Mouse (Mus musculus): ENCODE measurements at regions not wholly inside any gene's neighbourhood (a gene's known extent, or its start where the extent isn't known, plus 50 kb on each side); places are given as distances from the start of the nearest gene placed in this dataset.

DNA sequence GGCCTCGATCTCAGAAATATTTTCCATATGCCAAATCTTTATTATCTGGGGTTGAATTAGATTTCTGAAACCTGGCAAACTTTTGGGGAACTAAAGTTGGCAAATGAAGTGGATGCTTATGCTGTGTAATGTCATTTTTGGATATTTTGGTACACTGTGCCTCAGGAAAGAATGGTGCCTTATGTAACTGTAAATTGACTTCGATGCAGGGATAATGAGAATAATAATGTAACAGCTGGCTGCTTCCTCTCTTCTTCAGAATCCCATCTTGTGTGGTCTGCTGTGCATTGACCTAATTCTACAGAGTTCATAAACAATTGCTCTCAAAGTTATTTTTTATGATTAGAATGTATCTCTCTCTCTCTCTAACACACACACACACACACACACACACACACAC lies 545.6 kb downstream of the Tfap2b start:
- Histone ChIP-seq H3K9me3 (ENCODE audit: control insufficient read depth, low read length) (no peaks in the 10 kb centered on the region), H3K27ac (replicated peaks) (no peak overlapping the region), H3K4me3 (ENCODE audit: low read depth, low read length) (no peak overlapping the region), H3K36me3 (ENCODE audit: control insufficient read depth, insufficient read depth, low read length) (no peaks in the 10 kb centered on the region), H3K9ac (ENCODE audit: low read length) (no peak overlapping the region), H3K4me2 (replicated peaks; ENCODE audit: low read depth) (no peak overlapping the region), H3K4me1 (replicated peaks; ENCODE audit: control insufficient read depth, insufficient read depth) (no peaks in the 10 kb centered on the region), H3K27me3 (ENCODE audit: control insufficient read depth, insufficient read depth, low read length) (no peaks in the 10 kb centered on the region)
- ATAC-seq (ENCODE audit: low FRiP score, low TSS enrichment) (no peak), DNase-seq (ENCODE audit: low spot score) (no peak)
- WGBS, result 62% methylated on average over 2 of the region's 2 CpGs
- TF ChIP-seq CTCF (IDR thresholded peaks at IDR 0.05; ENCODE audit: low read depth) (no peak), EP300 (optimal IDR thresholded peaks at IDR 0.05) (no peak)

- Histone ChIP-seq H3K36me3 (ENCODE audit: control insufficient read depth, insufficient read depth, low read length) (no peaks in the 10 kb centered on the region), H3K27me3 (ENCODE audit: control insufficient read depth, insufficient read depth, low read length) (no peaks in the 10 kb centered on the region), H3K4me3 (ENCODE audit: low read depth, low read length) (no peak overlapping the region), H3K27ac (replicated peaks) (no peak overlapping the region), H3K4me2 (replicated peaks; ENCODE audit: low read depth) (no peak overlapping the region), H3K4me1 (replicated peaks; ENCODE audit: control insufficient read depth, insufficient read depth) (no peaks in the 10 kb centered on the region), H3K9ac (ENCODE audit: low read length) (no peak overlapping the region), H3K9me3 (ENCODE audit: control insufficient read depth, low read length) (no peaks in the 10 kb centered on the region)
- no peak for ATAC-seq (ENCODE audit: low FRiP score, low TSS enrichment)
- TF ChIP-seq CTCF (IDR thresholded peaks at IDR 0.05; ENCODE audit: low read depth) (no peak), EP300 (optimal IDR thresholded peaks at IDR 0.05) (no peak)
- WGBS, result 69% methylated on average over 3 of the region's 3 CpGs
- no peak for DNase-seq (ENCODE audit: low spot score)
Observed at GRCm38 (mm10) chr1:19757921-19758436, 549.3 kb downstream of the Tfap2b start.

GRCm38 (mm10) chr1:19766879-19767278 lies 558.2 kb downstream of the Tfap2b start:
- no peaks in the 10 kb centered on the region for H3K4me1 ChIP-seq (replicated peaks; ENCODE audit: control insufficient read depth, insufficient read depth)
- DNase-seq (ENCODE audit: low spot score) (no peak), ATAC-seq (ENCODE audit: low FRiP score, low TSS enrichment) (no peak)

DNA sequence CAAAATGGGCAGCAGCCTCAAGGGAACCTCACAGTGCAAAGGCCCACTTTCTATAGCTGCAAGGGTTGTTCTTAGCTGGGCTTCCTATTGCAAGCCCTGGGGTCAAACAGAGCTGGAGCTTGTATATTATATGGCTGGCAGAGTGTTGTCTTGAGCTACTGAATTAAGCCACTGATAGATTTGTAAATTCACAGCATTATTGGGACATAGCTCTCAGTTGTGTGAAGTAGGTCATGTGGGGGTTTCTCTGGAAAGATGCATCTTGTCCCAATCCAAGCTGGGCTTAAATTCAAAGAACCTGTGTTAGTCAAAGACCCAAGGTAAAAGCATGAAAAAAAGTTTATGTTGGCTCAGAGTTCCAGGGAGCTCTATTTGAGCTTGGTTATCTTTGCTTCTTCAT lies 563.6 kb downstream of the Tfap2b start:
- Histone ChIP-seq H3K36me3 (ENCODE audit: control insufficient read depth, insufficient read depth, low read length) (no peaks in the 10 kb centered on the region), H3K27me3 (ENCODE audit: control insufficient read depth, insufficient read depth, low read length) (no peaks in the 10 kb centered on the region), H3K27ac (replicated peaks) (no peak overlapping the region), H3K4me3 (ENCODE audit: low read depth, low read length) (no peak overlapping the region), H3K9me3 (ENCODE audit: control insufficient read depth, low read length) (no peaks in the 10 kb centered on the region), H3K9ac (ENCODE audit: low read length) (no peak overlapping the region), H3K4me1 (replicated peaks; ENCODE audit: control insufficient read depth, insufficient read depth) (no peaks in the 10 kb centered on the region), H3K4me2 (replicated peaks; ENCODE audit: low read depth) (no peak overlapping the region)
- no peak for TF ChIP-seq EP300 (optimal IDR thresholded peaks at IDR 0.05)
- no peak for TF ChIP-seq CTCF (IDR thresholded peaks at IDR 0.05; ENCODE audit: low read depth)
- no peak for DNase-seq (ENCODE audit: low spot score)
- no peak for ATAC-seq (ENCODE audit: low FRiP score, low TSS enrichment)

More at GRCm38 (mm10) chr1:19766879-19767278, 558.2 kb downstream of the Tfap2b start:
- Histone ChIP-seq H3K9me3 (ENCODE audit: control insufficient read depth, low read length) (no peaks in the 10 kb centered on the region), H3K27me3 (ENCODE audit: control insufficient read depth, insufficient read depth, low read length) (no peaks in the 10 kb centered on the region), H3K4me2 (replicated peaks; ENCODE audit: low read depth) (no peak overlapping the region), H3K4me3 (ENCODE audit: low read depth, low read length) (no peak overlapping the region), H3K36me3 (ENCODE audit: control insufficient read depth, insufficient read depth, low read length) (no peaks in the 10 kb centered on the region), H3K27ac (replicated peaks) (no peak overlapping the region), H3K9ac (ENCODE audit: low read length) (no peak overlapping the region)
- TF ChIP-seq EP300 (optimal IDR thresholded peaks at IDR 0.05), result no peak
- no peak for TF ChIP-seq CTCF (IDR thresholded peaks at IDR 0.05; ENCODE audit: low read depth)

- WGBS, result 66% methylated on average over 1 of the region's 1 CpGs
- Histone ChIP-seq H3K27ac (replicated peaks) (no peak overlapping the region), H3K4me3 (ENCODE audit: low read depth, low read length) (no peak overlapping the region), H3K9ac (ENCODE audit: low read length) (no peak overlapping the region), H3K4me1 (replicated peaks; ENCODE audit: control insufficient read depth, insufficient read depth) (no peaks in the 10 kb centered on the region), H3K9me3 (ENCODE audit: control insufficient read depth, low read length) (no peaks in the 10 kb centered on the region), H3K36me3 (ENCODE audit: control insufficient read depth, insufficient read depth, low read length) (no peaks in the 10 kb centered on the region), H3K27me3 (ENCODE audit: control insufficient read depth, insufficient read depth, low read length) (no peaks in the 10 kb centered on the region), H3K4me2 (replicated peaks; ENCODE audit: low read depth) (no peak overlapping the region)
- DNase-seq (ENCODE audit: low spot score) (no peak), ATAC-seq (ENCODE audit: low FRiP score, low TSS enrichment) (no peak)
- TF ChIP-seq EP300 (optimal IDR thresholded peaks at IDR 0.05) (peak; percentile 65), CTCF (IDR thresholded peaks at IDR 0.05; ENCODE audit: low read depth) (no peak)
Observed at GRCm38 (mm10) chr1:19774502-19774901, 565.8 kb downstream of the Tfap2b start.

DNA sequence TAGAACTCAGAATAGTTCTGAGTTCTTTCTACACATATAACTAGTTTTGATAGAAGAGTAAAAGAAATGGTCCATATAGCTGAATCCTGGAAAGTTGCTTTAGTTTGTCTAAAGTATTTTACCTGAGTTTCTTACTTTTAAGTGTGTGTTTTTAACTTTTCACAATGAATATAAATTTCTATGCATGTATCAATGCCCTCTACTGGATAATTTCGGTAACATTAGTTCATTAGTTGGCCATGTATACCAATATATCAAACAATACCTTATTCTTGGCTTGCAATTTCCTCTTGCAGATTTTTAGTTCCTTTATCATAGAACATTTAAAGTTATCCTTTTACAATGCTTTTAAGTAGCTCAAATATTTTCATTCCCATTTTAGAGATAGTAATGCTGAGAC lies 568.8 kb downstream of the Tfap2b start:
- Histone ChIP-seq H3K9ac (ENCODE audit: low read length) (no peak overlapping the region), H3K9me3 (ENCODE audit: control insufficient read depth, low read length) (no peaks in the 10 kb centered on the region), H3K27ac (replicated peaks) (no peak overlapping the region), H3K4me3 (ENCODE audit: low read depth, low read length) (no peak overlapping the region), H3K4me2 (replicated peaks; ENCODE audit: low read depth) (no peak overlapping the region), H3K4me1 (replicated peaks; ENCODE audit: control insufficient read depth, insufficient read depth) (no peaks in the 10 kb centered on the region), H3K36me3 (ENCODE audit: control insufficient read depth, insufficient read depth, low read length) (no peaks in the 10 kb centered on the region), H3K27me3 (ENCODE audit: control insufficient read depth, insufficient read depth, low read length) (no peaks in the 10 kb centered on the region)
- 78% methylated on average over 1 of the region's 1 CpGs for WGBS
- ATAC-seq (ENCODE audit: low FRiP score, low TSS enrichment) (no peak), DNase-seq (ENCODE audit: low spot score) (no peak)
- no peak for TF ChIP-seq EP300 (optimal IDR thresholded peaks at IDR 0.05)
- TF ChIP-seq CTCF (IDR thresholded peaks at IDR 0.05; ENCODE audit: low read depth), result peak; percentile 28; the same call in 1 of the 2 replicates
